30 mouse cellular contexts compared by ENCODE assay signal in the genomic region with DNA sequence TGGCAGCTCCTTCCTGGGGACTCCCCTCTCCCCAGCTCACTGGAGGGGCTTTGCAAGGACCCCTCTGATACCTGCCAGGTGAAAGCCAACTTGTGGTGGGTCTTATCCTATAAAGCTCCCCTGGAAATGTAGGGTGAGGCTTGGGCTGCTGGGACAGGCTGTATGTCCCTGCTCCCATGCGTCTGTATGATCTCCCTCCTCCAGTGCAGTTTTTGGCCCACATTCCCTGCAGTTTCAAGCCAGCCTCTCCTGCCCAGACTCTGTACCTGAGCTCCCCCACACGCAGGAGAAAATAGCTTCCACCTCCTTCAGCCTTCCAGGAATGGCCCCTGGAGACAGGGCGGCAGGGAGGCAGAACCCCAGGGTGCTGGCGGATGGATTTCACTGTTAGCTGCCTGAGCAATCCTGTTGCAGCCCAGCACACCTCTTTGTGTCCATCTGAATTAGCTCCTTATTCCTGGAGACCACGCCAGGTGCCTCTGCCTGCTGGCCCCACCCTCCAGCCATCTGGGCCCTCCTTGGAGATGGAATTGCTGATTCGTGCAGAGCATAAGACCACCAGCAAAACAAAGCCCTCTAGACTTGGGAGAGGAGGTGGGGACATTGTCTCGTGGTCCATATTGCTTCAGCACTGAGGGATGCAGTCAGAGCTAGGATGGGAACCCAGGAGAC. TPM values are rescaled to one million over a fixed set of nuclear protein-coding genes. Genes with fewer than 3 reads are reported as not detected.
A peak's percentile ranks its signal among the peaks of the same experiment; 100 is the strongest.
DNase-seq lines count a peak whose midpoint lies in the region; ATAC-seq lines count a peak whose summit lies in the region.
"Had no signal": no experiment of that assay in that cellular context is flagged by ENCODE, and none has a peak within 500 bp of the region (broad histone marks: within the 10 kb centered on the region; RNA-seq: fewer than 3 reads in every experiment).

No protein-coding gene starts in this region.

- no peak overlapping the region for H3K9ac ChIP-seq in midbrain, embryonic 11.5 days (ENCODE audit: low read length)
- no peak overlapping the region for H3K9ac ChIP-seq in kidney, embryonic 14.5 days (ENCODE audit: low read depth, low read length)
- H3K9ac ChIP-seq: hindbrain, embryonic 15.5 days; limb, embryonic 15.5 days; liver, embryonic 13.5 days; neural tube, embryonic 15.5 days; stomach, embryonic 15.5 days had no signal

- H3K4me2 ChIP-seq in midbrain, embryonic 11.5 days, result no peak overlapping the region
- H3K4me2 ChIP-seq in kidney, embryonic 14.5 days (replicated peaks; ENCODE audit: low read depth, low read length), result no peak overlapping the region
- H3K4me2 ChIP-seq: heart, embryonic 11.5 days; hindbrain, embryonic 15.5 days; limb, embryonic 15.5 days; liver, embryonic 13.5 days; neural tube, embryonic 15.5 days; stomach, embryonic 15.5 days had no signal

- H3K4me3 ChIP-seq in midbrain, embryonic 10.5 days, result no peak overlapping the region
- H3K4me3 ChIP-seq in midbrain, embryonic 11.5 days (ENCODE audit: low read depth, low read length), result no peak overlapping the region
- H3K4me3 ChIP-seq in kidney, embryonic 14.5 days (ENCODE audit: low read length), result no peak overlapping the region
- H3K4me3 ChIP-seq: erythroblast, embryonic 14.5 days; hindbrain, embryonic 15.5 days; limb, embryonic 10.5 days; limb, embryonic 15.5 days; liver, embryonic 13.5 days; megakaryocyte, embryonic 14.5 days; neural tube, embryonic 15.5 days; stomach, embryonic 15.5 days had no signal

- peak overlapping the region; percentile 1; the same call in 1 of the 2 replicates for H3K27ac ChIP-seq in midbrain, embryonic 10.5 days (replicated peaks)
- H3K27ac ChIP-seq in midbrain, embryonic 11.5 days (ENCODE audit: low read depth, low read length), result no peak overlapping the region
- no peak overlapping the region for H3K27ac ChIP-seq in kidney, embryonic 14.5 days (ENCODE audit: low read depth, low read length)
- H3K27ac ChIP-seq: hindbrain, embryonic 15.5 days; limb, embryonic 10.5 days; limb, embryonic 15.5 days; liver, embryonic 13.5 days; neural tube, embryonic 15.5 days; stomach, embryonic 15.5 days had no signal

- H3K27me3 ChIP-seq in midbrain, embryonic 10.5 days (ENCODE audit: low read depth, poor library complexity, severe bottlenecking), result no peaks in the 10 kb centered on the region
- no peaks in the 10 kb centered on the region for H3K27me3 ChIP-seq in midbrain, embryonic 11.5 days (ENCODE audit: control insufficient read depth, insufficient read depth, low read length)
- H3K27me3 ChIP-seq in kidney, embryonic 14.5 days (ENCODE audit: control insufficient read depth, insufficient read depth, low read length), result no peaks in the 10 kb centered on the region
- H3K27me3 ChIP-seq: hindbrain, embryonic 15.5 days; limb, embryonic 15.5 days; liver, embryonic 13.5 days; neural tube, embryonic 15.5 days; stomach, embryonic 15.5 days had no signal

- peaks cover 19% of the 10 kb centered on the region for H3K4me1 ChIP-seq in midbrain, embryonic 10.5 days
- peaks cover 6% of the 10 kb centered on the region for H3K4me1 ChIP-seq in midbrain, embryonic 11.5 days (ENCODE audit: control insufficient read depth, insufficient read depth, low read length)
- H3K4me1 ChIP-seq in kidney, embryonic 14.5 days (ENCODE audit: control insufficient read depth, insufficient read depth, low read length), result no peaks in the 10 kb centered on the region
- H3K4me1 ChIP-seq: limb, embryonic 15.5 days; liver, embryonic 13.5 days; neural tube, embryonic 15.5 days; stomach, embryonic 15.5 days had no signal

- 42% methylated on average over 7 of the region's 7 CpGs for WGBS in midbrain, embryonic 10.5 days
- WGBS in midbrain, embryonic 11.5 days, result 53% methylated on average over 7 of the region's 7 CpGs
- 58% methylated on average over 7 of the region's 7 CpGs for WGBS in kidney, embryonic 14.5 days

- H3K36me3 ChIP-seq in midbrain, embryonic 10.5 days, result no peaks in the 10 kb centered on the region
- H3K36me3 ChIP-seq in midbrain, embryonic 11.5 days (ENCODE audit: control insufficient read depth, insufficient read depth, low read length), result no peaks in the 10 kb centered on the region
- no peaks in the 10 kb centered on the region for H3K36me3 ChIP-seq in kidney, embryonic 14.5 days (ENCODE audit: control insufficient read depth, insufficient read depth, low read length)
- H3K36me3 ChIP-seq: hindbrain, embryonic 15.5 days; limb, embryonic 10.5 days; limb, embryonic 15.5 days; liver, embryonic 13.5 days; neural tube, embryonic 15.5 days; stomach, embryonic 15.5 days had no signal

- peak; percentile 52 for DNase-seq in cerebellum, adult 11-12 months
- no peak for DNase-seq in cerebellum, adult 11 months
- no peak for DNase-seq in frontal cortex, postnatal 36 days (ENCODE audit: low spot score in 2 of 2)
- no peak for DNase-seq in midbrain, embryonic 10.5 days (ENCODE audit: low spot score)
- DNase-seq in midbrain, embryonic 11.5 days (ENCODE audit: low spot score, missing footprints), result no peak
- DNase-seq: adrenal gland, postnatal 14 days; gastrocnemius, postnatal 14 days; heart, postnatal 36 days; kidney, adult 18-20 months; kidney, postnatal 4 days; liver, embryonic 13.5 days; lung, adult 18-20 months; lung, postnatal 4 days; midbrain, embryonic 14.5 days; right cerebral cortex, postnatal 25 days; thymus, adult 2 months; thymus, postnatal 36 days had no signal

- no peaks in the 10 kb centered on the region for H3K9me3 ChIP-seq in midbrain, embryonic 10.5 days (replicated peaks)
- no peaks in the 10 kb centered on the region for H3K9me3 ChIP-seq in midbrain, embryonic 11.5 days (ENCODE audit: control insufficient read depth, low read length)
- H3K9me3 ChIP-seq in kidney, embryonic 14.5 days (ENCODE audit: control insufficient read depth, low read length), result no peaks in the 10 kb centered on the region
- H3K9me3 ChIP-seq: hindbrain, embryonic 15.5 days; limb, embryonic 10.5 days; limb, embryonic 15.5 days; liver, embryonic 13.5 days; neural tube, embryonic 15.5 days; stomach, embryonic 15.5 days had no signal

- ATAC-seq in frontal cortex, adult (ENCODE audit: low TSS enrichment), result peak; percentile 67; the same call in 1 of the 2 replicates
- ATAC-seq in midbrain, embryonic 11.5 days (ENCODE audit: low FRiP score), result no peak
- no peak for ATAC-seq in kidney, embryonic 14.5 days (ENCODE audit: low FRiP score, low TSS enrichment)
- no peak for ATAC-seq in inflammation-experienced regulatory T-cells, adult 6 months
- ATAC-seq: forebrain, embryonic 16.5 days; lung, postnatal 0 days had no signal

RNA-seq across cellular contexts. Expression of a gene that starts 29.1 kb away (rescaled TPM):
- 1.6 and 2.8 TPM in 2 replicates for polyA plus RNA-seq in midbrain, embryonic 10.5 days (2016; fragmentation: Nextera tagmentation; extraction: Ambion mirVana)
- 3.1 and 4.6 TPM in 2 replicates for polyA plus RNA-seq in midbrain, embryonic 11.5 days (2014; fragmentation: Nextera tagmentation; extraction: Ambion mirVana)
- polyA plus RNA-seq in kidney, embryonic 14.5 days (2014; fragmentation: Nextera tagmentation; extraction: Ambion mirVana), result 3.2 and 4.3 TPM in 2 replicates
- 1 to 10 TPM; 2.7 to 3.4 (median 2.9) TPM for polyA plus RNA-seq in inflammation-experienced regulatory T-cells, adult 6 months (2017; shearing (Covaris generic))
- polyA plus RNA-seq: erythroblast, embryonic 14.5 days; heart, embryonic 11.5 days; liver, embryonic 13.5 days had no signal
